Mouse (Mus musculus): Measurements from ENCODE around the gene Csf1.

Gene Csf1

DNA sequence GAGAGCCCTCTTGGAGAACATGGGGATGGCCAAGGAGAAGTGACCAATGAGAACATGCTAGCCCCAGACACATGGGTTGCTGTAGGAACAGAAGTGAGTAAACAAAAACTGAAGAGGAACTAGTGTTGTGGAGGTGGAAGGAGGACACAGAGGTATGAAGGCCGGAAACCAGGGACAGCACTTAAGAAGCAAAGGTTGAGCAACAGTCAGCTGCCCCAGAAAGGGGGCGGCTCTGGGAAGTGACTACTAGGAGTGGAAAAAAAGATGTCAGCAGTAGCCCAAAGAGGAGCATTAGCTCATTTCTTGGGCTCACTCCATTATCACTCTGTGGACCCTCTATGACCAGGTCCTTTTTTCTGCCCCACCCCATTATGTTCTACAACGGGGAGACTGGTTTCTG lies 23.0 kb upstream of the Csf1 start:
- no peak for DNase-seq (ENCODE audit: extremely low read depth, low read depth)

DNA sequence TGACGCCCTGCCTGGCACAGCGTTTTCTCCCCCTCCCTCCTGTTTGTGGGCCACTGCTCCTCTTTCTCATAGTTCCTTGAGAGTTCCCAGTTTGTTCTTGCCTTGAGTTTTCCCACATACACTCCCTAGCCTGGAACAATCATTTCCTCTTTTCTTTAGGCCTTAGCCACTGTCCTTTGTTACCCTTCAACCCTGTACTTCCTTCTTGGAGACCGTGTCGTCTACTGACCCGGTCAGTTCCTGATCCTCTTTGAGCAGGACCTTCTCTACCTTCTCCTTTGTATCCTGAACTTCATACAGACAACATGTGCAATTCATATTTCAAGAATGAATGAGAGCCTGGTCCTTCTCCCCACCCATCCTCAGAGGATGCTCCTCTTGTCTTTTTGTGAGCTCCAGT lies 21.0 kb upstream of the Csf1 start:
- no peak for DNase-seq (ENCODE audit: extremely low read depth, low read depth)

DNA sequence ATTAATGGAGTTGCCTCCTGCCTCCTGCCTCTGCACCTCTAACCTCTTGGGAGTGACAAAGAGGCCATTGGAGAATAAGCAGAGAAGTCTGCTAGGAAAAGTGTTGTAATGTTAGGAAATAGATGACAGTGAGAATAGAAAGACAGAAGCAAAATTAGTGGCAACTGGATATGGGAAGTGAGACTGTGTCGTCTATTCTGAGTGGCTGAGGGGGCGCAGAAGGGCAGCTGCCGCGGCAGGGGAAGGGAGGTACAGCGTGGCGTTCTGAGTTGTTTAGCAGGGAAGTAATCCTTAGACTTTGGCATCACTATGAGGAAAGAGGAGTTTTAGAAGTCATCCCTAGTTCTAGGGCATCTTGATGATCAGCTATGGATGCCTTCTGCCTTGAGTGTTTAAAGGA lies 17.7 kb upstream of the Csf1 start:
- DNase-seq (ENCODE audit: extremely low read depth, low read depth), result no peak

DNA sequence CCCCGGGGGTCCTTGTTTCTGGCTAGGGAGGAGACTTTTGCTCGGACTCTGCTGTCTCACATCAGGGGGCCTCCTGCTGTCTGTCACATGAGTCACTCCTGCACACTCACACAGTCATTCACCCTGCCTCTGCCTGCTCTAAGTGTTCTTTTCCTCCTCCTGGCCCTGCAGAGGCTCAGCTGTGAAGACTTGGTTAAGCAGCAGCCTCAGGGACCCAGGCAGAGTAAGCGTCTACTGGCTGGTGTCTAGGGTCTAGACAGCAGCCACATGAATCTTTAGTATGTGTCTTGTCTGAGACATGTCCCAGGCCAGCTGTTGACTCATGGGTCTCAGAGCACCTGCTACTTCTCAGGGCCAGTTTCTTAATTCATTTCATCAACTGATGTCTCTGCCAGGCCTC lies 16.0 kb upstream of the Csf1 start:
- DNase-seq (ENCODE audit: extremely low read depth, low read depth), result no peak

DNA sequence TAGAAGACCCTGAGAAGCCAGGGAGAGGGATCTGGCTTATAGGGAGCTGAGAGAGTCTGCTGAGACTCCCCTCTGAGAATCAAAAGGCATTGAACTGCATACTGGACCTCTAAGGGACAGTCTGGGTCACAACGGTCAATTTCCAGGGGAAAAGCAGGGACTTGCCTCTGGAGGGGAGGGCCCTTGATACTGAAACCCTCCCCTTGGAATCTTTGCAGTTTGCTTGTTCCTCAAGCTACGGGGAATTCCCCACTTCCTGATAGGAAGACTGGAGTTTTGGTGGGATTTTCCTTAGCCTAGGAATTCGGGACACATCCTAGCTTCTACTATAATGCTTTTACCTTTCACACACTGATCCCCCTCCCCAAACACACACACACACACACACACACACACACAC lies 15.5 kb upstream of the Csf1 start:
- DNase-seq (ENCODE audit: extremely low read depth, low read depth), result no peak

DNA sequence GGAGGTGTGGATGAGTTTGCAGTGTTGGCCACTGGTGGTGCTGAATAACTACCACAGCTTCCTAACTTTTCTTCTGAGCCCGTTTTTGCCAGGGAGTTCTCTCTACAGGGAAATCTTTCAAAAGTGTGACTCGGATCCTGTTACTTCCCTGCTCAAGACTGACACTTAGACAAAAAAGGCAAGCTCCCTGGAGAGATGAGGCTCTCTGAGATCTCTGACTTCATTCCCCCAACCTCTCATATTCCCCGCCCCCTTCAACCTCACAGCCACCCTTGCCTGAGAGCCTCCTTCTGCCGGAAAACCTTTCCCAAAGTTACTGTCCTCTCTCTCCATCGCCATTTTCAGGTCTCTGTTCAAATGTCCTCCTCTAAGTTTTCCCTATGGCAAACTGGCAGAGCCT lies 14.8 kb upstream of the Csf1 start:
- no peak for DNase-seq (ENCODE audit: extremely low read depth, low read depth)

DNA sequence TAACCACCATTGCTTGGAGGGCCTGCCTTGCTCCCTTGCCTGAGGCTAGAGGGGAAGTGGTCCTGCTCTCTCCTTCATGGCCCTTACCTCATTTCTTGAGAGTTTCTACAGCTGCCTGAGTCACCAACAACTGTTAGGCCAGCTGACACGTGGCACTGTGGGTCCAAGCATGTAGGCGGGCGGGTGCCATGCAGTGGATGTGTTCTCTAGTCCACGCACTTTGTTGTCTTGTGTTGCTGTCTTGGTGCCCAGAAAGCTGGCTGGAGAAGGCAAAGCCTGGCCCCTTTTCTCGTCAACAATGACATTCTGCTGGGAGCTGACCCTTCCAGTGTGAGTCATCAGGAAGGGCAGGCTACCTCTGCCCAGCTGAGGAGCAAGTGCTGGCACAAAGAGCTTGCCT lies 12.6 kb upstream of the Csf1 start:
- no peak for DNase-seq (ENCODE audit: extremely low read depth, low read depth)

DNA sequence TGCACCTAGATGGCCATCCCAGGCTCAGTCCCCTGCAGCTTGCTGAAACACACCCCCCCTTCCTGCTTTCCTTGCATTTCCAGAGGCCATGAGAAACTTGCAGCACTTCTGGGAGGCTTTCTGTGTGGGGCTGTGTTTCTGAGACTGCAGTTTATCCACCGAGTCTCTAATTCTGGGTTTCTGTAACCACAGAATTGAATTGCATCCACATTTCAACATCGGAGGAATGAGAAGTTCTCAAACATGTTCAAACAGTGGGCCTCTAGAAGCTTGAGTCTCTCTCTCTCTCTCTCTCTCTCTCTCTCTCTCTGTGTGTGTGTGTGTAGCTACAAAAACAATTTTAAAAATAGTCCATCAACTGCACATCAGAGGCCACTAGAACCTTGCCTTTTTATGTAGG lies 9.4 kb upstream of the Csf1 start:
- no peak for DNase-seq (ENCODE audit: extremely low read depth, low read depth)

DNA sequence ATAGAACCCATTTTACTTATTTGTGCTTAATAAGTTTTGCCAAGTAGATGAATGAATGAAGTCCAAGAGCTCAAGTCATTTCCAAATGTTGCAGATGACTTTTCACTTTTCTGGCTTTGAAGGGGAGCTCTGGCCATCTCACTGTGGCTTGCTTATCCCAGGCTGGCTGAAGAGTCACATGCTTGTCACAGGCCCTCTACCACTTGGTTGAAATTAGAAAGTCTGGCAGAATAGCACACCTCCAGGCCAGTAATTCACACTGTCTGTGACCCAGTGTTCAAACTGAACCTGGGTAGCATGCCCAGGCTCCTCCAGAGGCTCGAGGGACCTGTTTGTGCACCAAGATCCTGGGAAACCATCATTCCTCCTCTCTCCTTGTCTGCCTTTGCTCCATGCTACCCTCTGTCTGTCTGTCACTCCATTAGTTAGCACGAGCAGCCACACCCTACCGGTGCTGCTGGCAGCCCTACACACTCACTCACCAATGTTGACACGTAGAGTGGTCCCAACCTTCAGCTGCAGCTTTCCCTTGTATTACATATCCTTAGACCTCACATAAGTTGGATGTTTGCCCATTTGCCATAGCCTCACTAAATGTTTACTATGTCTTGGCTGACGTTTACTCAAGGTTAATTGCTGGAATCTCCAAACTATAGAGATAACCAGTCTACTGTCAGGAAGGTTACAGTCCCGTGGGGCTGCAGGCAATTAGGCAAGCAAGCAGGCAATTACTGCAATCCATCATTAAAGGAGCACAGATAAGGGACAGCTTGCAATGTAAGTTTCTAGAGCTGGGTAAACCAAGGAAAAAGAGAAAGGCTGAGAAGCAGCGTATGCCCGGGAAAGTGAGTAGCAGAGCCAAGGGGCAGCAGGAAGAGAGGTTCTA lies 8.1 kb upstream of the Csf1 start:
- DNase-seq (ENCODE audit: extremely low read depth, low read depth), result no peak

DNA sequence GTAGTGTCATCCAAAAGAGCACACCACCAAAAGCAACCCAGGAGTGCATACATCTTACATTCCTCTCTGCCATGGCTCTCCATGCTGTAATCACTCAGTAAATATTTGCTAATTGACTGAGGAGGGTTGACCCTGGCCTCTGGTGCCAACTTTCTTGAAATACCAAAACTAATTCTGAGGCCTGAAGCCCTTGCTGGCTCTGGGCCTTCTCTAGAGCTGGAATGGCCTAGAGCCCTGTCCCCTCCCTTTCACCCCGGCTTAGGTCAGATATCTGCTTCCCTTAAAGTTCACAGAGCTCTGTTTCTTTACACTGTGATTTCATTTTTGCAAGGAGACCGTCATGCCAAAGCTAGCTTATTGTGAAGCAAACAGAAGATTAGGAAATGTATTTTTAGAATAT lies 6.5 kb upstream of the Csf1 start:
- no peak for DNase-seq (ENCODE audit: extremely low read depth, low read depth)

DNA sequence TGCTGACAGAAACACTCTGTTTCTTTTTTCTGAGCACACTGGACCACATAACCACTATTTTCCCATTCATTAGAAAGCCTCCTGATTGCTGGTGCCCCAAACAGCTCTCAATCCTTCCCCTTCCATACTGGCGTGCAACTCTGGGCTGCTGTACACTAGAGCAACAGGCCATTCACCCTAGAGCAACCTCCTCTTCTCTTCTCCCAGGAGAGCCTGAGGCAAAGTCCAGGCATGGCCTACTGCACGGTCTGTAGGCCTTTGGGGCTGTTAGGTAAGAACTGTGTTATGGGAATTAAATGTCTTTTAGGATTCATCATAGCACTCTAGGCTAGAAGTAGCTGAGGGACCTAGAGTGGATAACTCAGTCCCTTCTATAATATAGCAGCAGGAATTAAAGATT lies 5.7 kb upstream of the Csf1 start:
- DNase-seq (ENCODE audit: extremely low read depth, low read depth), result no peak

DNA sequence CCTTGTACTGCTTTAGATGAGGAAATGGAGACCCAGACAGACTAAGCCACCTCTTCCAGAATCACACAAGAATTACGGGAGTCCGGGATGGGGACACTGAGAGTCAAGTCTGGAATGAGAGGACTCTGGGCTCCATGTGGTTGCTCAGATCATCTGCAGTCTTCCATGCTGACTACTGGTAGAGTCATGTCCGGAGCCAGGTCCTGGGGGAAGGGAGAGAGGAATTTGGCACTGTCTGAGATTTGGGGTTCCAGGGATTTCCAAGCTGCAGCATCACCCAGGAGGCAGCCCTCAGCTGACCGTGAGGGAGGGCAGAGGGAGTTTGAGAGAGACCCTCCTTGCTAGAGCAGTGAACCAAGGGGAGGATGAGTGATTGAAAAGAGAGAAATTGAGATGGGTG lies 3.3 kb upstream of the Csf1 start:
- no peak for DNase-seq (ENCODE audit: extremely low read depth, low read depth)

DNA sequence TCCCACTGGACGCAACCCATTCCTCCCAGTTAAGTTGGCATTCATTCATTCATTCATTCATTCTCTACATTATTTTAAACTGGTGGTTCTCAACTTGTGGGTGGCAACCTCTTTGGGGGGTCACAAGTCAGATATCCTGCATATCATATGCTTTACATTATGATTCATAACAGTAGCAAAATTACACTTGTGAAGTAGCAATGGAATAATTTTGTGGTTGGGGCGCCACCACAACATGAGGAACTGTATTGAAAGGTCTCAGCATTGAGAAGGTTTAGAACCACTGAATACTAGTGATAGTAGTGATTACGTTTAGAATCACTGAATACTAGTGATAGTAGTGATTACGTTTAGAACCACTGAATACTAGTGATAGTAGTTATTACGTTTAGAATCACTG lies 1.2 kb upstream of the Csf1 start:
- no peak for DNase-seq (ENCODE audit: extremely low read depth, low read depth)

DNA sequence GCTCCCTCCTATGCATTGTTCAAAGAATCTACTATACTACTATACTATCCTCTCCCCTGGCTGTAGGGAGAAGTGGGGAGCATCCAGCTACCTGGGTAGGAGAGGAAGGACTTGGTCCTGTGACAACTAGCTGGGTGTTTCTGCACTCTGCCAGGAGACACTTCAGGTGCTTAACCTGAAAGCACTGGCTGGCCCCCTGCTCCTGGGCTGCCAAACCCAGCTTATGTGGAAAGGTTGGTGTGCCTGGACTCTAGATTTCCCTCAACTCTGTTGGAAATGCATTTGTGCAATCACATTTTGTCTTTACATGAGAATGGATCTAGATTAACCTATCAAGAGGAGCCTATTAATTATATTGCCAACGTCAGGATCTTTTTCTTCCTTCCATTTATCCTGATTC lies 502 bp upstream of the Csf1 start:
- no peak for DNase-seq (ENCODE audit: extremely low read depth, low read depth)

DNA sequence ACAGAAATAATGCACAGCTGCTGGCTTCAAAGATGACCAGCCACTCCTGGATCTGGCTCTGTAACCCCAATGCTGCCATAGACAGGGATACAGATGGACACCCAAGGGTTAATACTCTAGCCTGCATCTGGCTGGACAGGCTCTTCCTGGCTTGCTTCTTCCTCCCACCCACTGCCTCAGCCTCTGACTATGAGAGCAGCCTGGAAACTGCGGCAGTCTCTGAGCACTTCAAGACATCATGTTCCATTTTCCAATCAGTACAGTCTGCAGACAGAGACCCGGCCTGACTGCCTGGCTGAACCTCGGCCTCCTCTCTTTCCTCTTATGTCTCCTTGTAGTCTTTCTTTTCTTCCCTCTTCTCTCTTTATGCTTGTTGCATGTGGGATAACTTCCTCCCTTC lies 1.6 kb downstream of the Csf1 start:
- no peak for DNase-seq (ENCODE audit: extremely low read depth, low read depth)

DNA sequence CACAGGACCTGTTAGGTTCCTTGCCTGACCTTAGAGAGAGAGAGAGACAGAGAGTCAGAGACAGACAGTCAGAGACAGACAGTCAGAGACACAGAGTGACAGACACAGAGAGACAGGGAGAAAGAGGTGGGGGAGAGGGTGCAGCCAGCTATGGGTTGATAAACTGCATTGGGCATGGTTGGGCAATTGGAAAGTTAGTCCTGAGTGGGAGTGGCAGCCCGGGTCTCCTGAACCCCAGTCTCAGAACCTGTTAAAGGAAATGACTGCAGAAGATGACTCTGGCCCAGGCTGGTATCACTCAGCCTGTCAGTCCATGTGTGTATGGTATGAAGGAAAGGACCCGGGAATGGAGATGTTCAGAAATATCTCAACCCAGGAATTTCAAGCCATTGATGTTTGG lies 2.1 kb downstream of the Csf1 start:
- DNase-seq (ENCODE audit: extremely low read depth, low read depth), result no peak

DNA sequence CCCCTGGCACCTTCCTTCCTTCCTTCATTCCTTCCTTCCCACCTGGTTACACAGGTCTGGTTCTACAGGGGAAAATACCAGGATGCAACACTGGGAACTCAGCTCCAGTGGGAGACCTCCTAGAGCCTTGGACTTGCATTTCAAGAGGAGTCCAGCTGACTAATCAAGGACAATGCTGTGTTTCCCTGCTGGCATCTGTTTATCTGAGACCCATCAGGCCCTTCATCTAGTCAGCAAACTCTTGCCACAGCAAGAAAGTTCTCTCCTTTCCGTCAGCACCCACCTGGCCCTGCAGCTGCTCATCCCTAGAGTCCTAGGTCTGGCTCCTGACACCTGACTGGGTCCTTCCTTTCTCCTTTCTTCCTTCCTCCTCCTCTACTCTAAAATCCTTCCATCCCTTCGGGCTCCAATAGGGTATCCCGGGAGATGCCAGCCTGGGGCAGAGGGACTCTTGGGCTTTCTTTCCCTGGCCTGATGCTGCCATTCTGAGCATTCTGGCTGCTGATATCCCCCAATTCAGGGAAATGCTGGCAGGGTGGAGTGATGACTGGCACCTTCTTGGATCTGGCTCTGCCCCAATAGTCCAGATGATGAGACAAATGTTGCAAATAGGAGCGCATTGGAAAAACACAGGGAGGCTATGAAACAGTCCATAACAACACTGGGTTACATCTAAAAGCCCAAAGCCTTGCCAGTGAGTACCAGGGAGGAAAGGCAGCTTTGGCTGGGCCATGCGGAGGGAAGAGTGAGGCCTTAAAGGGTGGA lies 2.7 kb downstream of the Csf1 start:
- DNase-seq (ENCODE audit: extremely low read depth, low read depth), result no peak

DNA sequence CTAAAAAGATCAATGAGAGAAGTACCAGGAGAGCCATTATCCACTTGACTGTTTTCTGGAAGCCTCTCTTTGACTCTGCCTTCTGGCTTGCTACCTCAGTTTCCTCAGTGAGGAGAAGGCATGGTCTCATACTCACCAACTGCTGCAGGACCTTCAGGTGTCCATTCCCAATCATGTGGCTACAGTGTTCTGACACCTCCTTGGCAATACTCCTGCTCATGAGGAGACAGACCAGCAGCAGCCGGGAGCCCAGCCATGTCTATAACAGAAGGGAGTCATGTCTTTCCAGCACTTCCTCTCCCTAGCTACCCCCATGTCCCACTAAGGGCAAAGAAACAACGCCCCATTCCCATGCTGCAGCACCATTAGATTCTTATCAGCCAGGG lies 3.8 kb downstream of the Csf1 start:
- DNase-seq (ENCODE audit: extremely low read depth, low read depth), result no peak

DNA sequence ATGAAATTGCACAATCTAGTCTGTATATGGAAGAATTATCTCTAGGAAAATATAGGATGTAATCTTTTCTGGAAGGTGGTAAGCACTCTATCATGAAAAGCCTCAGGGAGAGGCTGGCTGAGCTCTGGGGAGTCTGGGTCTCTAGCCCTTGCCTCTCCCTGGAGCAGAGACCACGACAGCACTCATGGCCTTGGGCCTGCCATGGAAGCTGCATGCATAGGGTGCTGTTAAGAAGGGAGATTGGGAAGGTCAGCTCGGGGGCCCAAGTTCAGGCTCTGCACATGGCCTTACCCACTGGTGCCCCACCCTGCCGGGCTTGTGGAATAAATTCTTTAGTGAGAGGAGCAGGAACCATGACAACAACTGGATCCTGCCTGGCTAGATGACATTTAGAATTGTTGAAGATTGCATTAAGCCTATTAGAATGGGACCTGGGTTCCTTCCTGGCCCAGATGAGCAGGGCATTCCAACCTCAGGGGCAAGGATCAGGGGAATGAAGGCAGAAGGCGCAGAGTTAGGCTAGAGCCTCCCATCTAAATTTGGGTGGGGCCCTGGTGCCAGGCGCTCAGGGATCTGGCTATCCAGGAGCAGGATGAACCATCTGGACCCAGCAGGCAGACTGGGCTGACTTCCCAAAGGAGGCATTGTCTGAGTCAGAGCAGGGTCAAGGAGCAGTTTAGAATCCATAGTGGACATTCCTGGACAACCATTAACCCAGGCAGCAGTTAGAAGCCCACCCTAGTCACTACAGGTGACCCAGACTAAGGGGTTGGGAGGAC lies 4.4 kb downstream of the Csf1 start:
- no peak for DNase-seq (ENCODE audit: extremely low read depth, low read depth)

DNA sequence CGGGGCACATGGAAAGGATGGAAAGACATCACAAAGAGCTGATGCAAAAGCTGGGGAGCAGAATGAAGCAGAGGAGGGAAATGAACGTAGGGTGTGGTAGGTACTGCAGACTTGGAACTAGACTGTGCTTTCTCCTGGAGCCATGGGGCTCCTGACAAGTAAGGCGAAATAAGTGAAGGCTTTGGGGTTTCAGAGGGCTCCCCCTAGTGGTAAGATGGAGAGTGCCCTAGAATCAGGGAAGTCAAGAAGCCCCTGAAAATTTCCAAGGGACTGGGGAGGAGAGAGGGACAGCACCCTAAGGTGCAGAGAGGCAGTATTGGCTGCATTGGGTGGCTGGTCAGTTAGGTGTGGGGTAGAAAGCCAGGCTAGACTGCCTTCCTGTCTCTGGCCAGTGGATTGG lies 5.6 kb downstream of the Csf1 start:
- peak; percentile 59 for DNase-seq (ENCODE audit: extremely low read depth, low read depth)

DNA sequence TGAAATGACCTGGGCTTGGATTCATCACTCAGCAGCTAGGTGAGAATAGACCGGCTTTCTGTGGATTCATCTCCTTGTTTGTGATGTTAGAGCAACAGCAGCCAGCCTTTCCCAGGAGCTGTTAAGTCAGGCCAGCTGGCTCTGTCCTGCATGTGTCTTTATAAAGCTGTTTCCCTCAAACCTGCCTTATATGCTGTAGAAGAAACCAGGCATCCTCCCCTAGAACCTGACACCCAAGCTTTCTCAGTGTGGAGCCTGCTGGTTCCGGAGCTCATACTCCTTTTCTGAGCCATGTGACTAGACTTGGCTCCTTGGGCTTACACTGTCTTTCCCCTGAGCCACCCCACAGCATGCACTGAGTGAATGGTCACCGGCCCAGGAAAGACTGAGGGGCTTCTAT lies 8.7 kb downstream of the Csf1 start:
- no peak for DNase-seq (ENCODE audit: extremely low read depth, low read depth)

Measured in MEL-GATA-1-ER (cell line).